Mouse (Mus musculus) regulatory T cell (primary cell): ENCODE results near the gene 4930426L09Rik.

Source experiments
- in situ Hi-C: fragments of 300-600 bp; cut with MboI, MseI; formaldehyde crosslinking; loops from one replicate; pipeline ENCODE4 v1.15.1; 2025; ENCODE audit warnings: high pct_unique_total_duplicates

4930426L09Rik gene

GRCm38 (mm10) chr2:18998054-18998478, at the start of gene 4930426L09Rik, which contains the start of gene Pip4k2a:
TSS of gene 4930426L09Rik (plus strand) at chr2:18998343.
TSS of gene Pip4k2a (minus strand) at chr2:18998126.
- in situ Hi-C loops, result loop anchor here (10.0 kb wide), 2 partner anchors 53 to 277 kb away; no protein-coding TSS in a partner anchor

GRCm38 (mm10) chr2:18948741-18949140, 49.4 kb upstream of the 4930426L09Rik start:
- in situ Hi-C loops, result loop anchor here (10.0 kb wide), 2 partner anchors 46 to 64 kb away; partner anchors contain the start of genes 4930426L09Rik and Pip4k2a

DNA sequence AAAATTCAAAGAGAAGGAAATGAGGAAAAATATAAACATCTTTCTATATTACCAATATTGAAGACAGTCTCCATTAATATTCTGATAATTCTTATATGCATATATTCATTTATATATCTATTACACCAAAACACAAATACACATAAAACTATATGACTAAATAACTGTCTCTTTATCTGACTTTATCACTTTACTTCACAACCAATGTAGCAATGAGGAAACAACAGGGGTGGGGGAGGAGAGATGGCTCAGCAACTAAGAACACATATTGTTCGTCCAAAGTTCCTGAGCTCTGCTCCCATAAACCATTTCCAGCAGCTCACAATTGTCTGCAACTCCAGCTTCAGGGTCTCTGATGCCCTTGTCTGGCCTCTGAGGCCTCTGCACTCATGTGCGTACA, 47.4 kb upstream of the 4930426L09Rik start:
- in situ Hi-C loops, result no loop called here

GRCm38 (mm10) chr2:18952102-18952673, 46.0 kb upstream of the 4930426L09Rik start:
- in situ Hi-C loops, result no loop called here

- in situ Hi-C loops, result no loop called here
Observed at GRCm38 (mm10) chr2:18954422-18954821, 43.7 kb upstream of the 4930426L09Rik start.

DNA sequence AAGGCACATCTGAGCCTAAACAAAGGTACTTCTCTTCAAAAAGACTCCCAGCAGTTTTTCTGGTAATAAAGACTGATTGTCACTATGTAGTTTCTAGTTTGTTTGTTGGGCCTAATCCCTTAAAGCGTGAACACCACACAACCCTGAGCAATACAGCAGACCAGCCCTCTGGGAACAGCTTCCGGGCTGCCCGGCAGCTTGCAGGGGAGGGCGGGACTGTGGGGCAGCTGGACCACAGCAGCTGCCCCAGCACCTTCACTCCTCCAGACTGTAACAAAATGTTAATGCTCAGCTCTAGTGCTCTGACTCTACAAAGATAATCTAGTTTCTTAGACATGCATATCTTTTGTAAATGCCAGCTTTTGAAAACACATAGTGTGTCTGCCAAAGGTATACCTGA, 43.1 kb upstream of the 4930426L09Rik start:
- in situ Hi-C loops, result no loop called here

DNA sequence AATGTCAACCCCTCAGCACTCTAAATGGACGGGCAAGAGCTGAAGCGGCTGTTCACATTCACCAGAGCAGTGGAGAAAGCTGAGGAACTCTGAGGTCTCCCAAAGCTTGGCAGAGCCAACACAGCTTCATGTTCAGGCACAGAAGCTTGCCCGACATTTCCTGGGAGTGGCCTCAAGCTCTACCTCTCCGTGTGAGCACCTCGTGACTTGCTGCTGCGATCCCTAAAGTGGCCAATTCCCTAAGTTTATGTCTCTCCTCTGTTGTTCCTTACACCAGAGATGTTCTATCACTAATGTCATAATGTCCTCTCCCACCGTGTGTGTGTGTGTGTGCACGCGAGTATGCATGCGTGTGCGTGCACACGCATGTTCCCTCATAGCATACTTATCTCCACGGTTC, 42.5 kb upstream of the 4930426L09Rik start:
- in situ Hi-C loops, result no loop called here

DNA sequence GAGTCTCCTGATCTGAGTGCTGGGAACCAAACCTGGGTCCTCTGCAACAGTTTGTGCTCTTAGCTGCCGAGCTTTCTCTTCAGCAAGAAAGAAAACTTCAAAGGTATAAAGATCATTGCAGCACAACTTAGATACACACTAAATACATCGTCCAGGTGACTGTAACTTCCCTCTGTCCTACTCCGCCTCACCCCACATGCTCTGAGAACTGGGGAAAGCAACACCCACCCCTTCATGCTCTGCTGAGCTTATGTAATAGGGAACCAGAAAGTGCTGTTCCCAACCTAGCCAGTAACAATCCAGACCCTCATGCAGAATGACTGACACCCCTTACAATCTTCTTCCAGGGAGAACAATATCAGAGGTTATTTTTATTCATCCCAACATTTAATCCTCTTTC, 41.7 kb upstream of the 4930426L09Rik start:
- in situ Hi-C loops, result no loop called here

GRCm38 (mm10) chr2:18956945-18957344, 41.2 kb upstream of the 4930426L09Rik start:
- in situ Hi-C loops, result no loop called here

DNA sequence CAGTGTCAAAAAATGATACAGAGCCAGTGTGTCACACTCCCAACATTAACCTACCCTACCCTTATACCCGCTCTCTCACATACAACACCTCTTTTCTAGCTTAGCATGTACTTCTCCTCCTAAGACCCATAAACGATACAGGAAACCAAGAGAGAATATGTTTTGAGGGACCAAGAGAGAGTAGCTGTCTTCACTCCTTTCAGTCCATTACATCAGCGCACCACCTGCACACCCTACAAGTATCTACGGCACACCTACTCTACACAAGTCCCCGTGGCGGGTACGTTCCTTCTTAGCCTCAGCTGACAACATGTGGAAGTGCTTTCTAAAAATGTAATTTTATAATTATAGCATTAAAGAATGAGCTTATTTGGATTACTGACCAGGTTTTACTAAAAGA, 40.7 kb upstream of the 4930426L09Rik start:
- in situ Hi-C loops, result no loop called here

DNA sequence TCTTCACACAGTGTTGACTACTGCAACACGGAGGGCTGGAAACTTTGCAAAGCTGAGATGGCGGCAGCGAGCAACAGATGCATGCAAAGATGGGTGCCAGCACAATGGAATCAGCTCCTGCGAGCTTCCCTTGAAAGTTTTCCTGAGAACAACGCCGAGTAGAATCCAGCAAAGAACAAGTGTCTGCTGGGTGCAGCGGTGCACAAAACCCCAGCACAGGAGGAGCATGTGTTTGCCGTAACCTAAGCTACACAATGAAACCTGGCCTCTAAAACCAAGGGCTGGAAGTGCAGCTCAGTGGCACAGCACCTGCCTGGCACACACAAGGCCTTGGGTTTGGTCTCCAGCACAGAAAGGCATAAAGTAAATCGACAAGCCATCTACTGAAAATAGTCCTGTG, 40.1 kb upstream of the 4930426L09Rik start:
- in situ Hi-C loops, result no loop called here

DNA sequence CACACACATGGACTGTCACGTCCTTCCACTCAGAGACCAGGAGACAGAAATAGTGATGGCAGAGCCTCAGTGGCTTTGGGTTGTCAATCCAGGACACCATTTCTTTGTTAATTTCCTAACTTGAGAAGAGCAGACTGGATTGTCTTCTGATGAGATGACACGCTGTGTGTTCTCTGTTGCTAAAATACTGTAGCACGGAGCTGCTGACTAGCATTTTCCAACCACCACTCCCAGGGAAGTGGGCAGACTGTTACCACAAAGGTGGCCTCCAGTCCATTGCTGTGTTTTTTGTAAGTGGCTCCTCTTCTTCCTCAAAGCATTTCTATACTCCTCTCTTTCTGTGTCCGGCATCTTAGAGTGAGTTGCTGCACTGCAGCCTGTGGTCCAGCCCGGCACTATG, 39.6 kb upstream of the 4930426L09Rik start:
- in situ Hi-C loops, result no loop called here

GRCm38 (mm10) chr2:18959008-18959407, 39.1 kb upstream of the 4930426L09Rik start:
- in situ Hi-C loops, result no loop called here

DNA sequence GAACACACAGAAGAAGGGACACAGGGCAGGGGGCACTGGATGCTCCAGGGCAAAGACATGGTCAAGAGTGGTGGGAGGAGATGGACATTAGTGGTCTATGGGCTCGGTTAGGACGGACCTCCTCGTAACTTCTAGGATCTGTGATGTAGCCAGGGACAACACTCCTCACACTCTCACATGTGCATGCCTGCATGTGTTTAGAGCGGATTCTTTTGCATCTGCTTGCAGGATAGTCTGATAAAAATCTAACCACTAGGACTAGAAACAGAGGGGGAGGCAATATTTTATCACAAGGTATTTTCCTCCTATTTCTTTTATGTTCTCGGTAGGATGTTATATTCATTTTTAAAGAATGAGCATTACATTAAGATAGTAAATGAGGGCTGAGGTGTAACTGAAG, 38.6 kb upstream of the 4930426L09Rik start:
- in situ Hi-C loops, result no loop called here

- in situ Hi-C loops, result no loop called here
Observed at GRCm38 (mm10) chr2:18960376-18960973, 37.7 kb upstream of the 4930426L09Rik start.

DNA sequence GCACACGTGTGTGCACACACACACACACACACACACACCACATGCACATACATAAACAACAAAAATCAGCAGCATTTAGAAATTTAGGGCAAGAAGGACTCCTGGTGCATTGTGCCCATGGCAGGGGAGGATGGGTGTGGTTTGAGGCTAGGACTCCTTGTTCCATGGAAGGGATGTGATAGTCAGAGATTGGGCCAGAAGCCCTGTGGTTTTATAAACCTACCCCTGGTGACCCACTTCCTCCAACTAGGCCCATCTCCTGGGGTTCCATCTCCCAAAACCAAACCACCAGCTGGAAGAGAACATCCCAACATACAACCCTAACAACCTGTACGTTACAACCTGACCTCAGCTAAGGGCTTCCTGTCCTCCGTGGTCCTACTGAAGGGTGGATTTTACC, 35.6 kb upstream of the 4930426L09Rik start:
- in situ Hi-C loops, result no loop called here

- in situ Hi-C loops, result no loop called here
Observed at GRCm38 (mm10) chr2:18963286-18964040, 34.7 kb upstream of the 4930426L09Rik start.

- in situ Hi-C loops, result no loop called here
Observed at GRCm38 (mm10) chr2:18965108-18965507, 33.0 kb upstream of the 4930426L09Rik start.

GRCm38 (mm10) chr2:18965950-18966349, 32.2 kb upstream of the 4930426L09Rik start:
- in situ Hi-C loops, result no loop called here

DNA sequence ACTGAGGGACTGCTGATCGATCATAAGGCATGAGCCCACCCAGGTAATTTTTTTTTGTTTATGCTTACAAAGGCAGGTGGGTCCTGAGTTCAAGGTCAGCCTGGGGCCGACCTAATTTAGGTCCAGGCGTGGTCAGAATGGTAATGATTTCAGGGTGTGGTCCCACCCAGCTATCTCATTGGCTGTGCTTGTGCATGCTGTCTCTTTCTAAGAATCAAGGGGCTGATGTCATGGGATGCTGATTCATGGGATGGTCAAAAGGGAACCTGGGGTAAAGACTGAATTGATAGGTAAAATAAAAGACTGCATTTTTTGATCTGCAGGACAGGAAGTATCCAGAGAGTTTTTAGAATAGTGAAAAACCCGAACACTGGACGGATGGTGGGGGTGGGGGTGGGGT, 31.6 kb upstream of the 4930426L09Rik start:
- in situ Hi-C loops, result no loop called here

- in situ Hi-C loops, result no loop called here
Observed at GRCm38 (mm10) chr2:18967451-18968063, 30.6 kb upstream of the 4930426L09Rik start.

DNA sequence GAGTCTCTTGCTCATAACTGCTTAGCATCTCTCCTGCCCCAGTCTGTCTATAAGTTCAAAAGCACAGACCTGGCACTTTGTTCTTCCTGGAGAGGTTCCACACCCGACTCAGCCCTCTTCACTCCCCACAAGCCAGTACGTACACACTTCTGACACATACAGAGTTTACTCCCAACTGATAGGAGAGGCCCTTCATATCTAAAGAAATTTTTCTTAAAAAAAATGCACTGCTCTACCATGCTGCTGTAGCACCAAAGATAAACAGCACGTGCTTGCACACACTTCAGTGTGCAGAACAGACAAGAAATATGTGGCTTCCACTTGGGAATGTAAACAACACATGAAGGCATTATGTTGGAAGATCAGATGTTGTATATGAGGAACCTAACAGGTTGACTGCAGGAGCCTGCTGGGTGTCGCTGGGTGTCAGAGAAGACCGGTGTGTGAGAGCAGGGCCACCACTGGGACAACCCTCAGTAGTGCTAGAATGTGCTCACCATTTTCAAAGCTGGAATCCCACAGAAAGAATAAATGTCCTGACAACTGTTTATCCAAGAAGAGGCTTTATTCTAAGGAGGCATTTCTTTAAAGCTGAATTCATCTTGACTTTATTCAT, 29.0 kb upstream of the 4930426L09Rik start:
- in situ Hi-C loops, result no loop called here
